Mouse (Mus musculus) hindbrain, embryonic 14.5 days (tissue): ENCODE measurements at regions not wholly inside any gene's neighbourhood (a gene's known extent, or its start where the extent isn't known, plus 50 kb on each side); places are given as distances from the start of the nearest gene placed in this dataset.
A peak's percentile ranks its signal among the peaks of the same experiment; 100 is the strongest.
"Not testable (repeated sequence)": the region's sequence is repeated elsewhere in the genome, so short reads cannot be mapped to it uniquely, and the experiment has no call there.

Experiments used
- ATAC-seq: fragments of 200-750 bp; cut with Nextera tagmentation; 2 replicates; pipeline ENCODE4 v1.8.0; 2017; ENCODE audit warnings: moderate number of reproducible peaks, mild to moderate bottlenecking, moderate TSS enrichment, moderate library complexity; ENCODE audit not compliant: low FRiP score
- DNase-seq: peaks from one replicate; pipeline ENCODE4 v3.0.0-alpha.2; 2015; ENCODE audit warnings: low spot score
- H3K27ac ChIP-seq: fragments of 300-500 bp; sonication (generic); 2 replicates; pipeline ENCODE4 v1.5.1; 2014; ENCODE audit warnings: mild to moderate bottlenecking, moderate library complexity
- H3K27me3 ChIP-seq: fragments of 300-500 bp; sonication (generic); 2 replicates; pipeline ENCODE4 v1.6.1; 2014; ENCODE audit warnings: mild to moderate bottlenecking, low read length, mixed read lengths; ENCODE audit not compliant: control insufficient read depth, insufficient read depth
- H3K36me3 ChIP-seq: fragments of 300-500 bp; sonication (generic); replicated peaks from 2 replicates; pipeline ENCODE4 v1.6.1; 2014; ENCODE audit not compliant: control insufficient read depth, insufficient read depth
- H3K4me1 ChIP-seq: fragments of 300-500 bp; sonication (generic); replicated peaks from 2 replicates; pipeline ENCODE4 v1.6.1; 2014; ENCODE audit warnings: antibody characterized with exemption, low read length, mixed read lengths; ENCODE audit not compliant: control insufficient read depth, insufficient read depth
- H3K4me2 ChIP-seq: fragments of 300-500 bp; sonication (generic); replicated peaks from 2 replicates; pipeline ENCODE4 v1.6.1; 2014; ENCODE audit warnings: mild to moderate bottlenecking, moderate library complexity
- H3K4me3 ChIP-seq: fragments of 300-500 bp; sonication (generic); replicated peaks from 2 replicates; pipeline ENCODE4 v1.5.1; 2014; ENCODE audit warnings: mild to moderate bottlenecking, low read length
- H3K9ac ChIP-seq: fragments of 300-500 bp; sonication (generic); 2 replicates; pipeline ENCODE4 v1.6.1; 2014
- H3K9me3 ChIP-seq: fragments of 300-500 bp; sonication (generic); 2 replicates; pipeline ENCODE4 v1.6.1; 2016; ENCODE audit warnings: low read length; ENCODE audit not compliant: control insufficient read depth
- WGBS: fragments of 180-500 bp; shearing (Covaris S2); extraction: QIAGEN DNeasy Blood & Tissue Kit; methylation state at CpG from one replicate; pipeline ENCODE4 v1.1.7; 2014; 5-methylcytosine and 5-hydroxymethylcytosine counted together

- not testable (repeated sequence) for DNase-seq, H3K9ac ChIP-seq, H3K36me3 ChIP-seq, H3K4me2 ChIP-seq, H3K4me1 ChIP-seq, H3K27ac ChIP-seq, ATAC-seq, H3K4me3 ChIP-seq, H3K27me3 ChIP-seq, H3K9me3 ChIP-seq
- WGBS, result 0% methylated on average over 2 of the region's 8 CpGs
These were observed 252.1 kb downstream of the 3100002H09Rik start for GRCm38 (mm10) chr4:124358456-124358855.

GRCm38 (mm10) chr4:124350361-124350760 is 260.2 kb downstream of the 3100002H09Rik start:
- DNase-seq, result no peak
- WGBS, result 95% methylated on average over 3 of the region's 3 CpGs

GRCm38 (mm10) chr4:124349610-124350295 is 260.9 kb downstream of the 3100002H09Rik start:
- H3K4me3 ChIP-seq, result no peak overlapping the region
- no peak overlapping the region for H3K27ac ChIP-seq
- ATAC-seq, result no peak
- peaks cover 4% of the 10 kb centered on the region; the same call in 1 of the 2 replicates for H3K27me3 ChIP-seq
- DNase-seq, result no peak
- H3K9me3 ChIP-seq, result no peaks in the 10 kb centered on the region
- no peaks in the 10 kb centered on the region for H3K4me1 ChIP-seq
- H3K36me3 ChIP-seq, result no peaks in the 10 kb centered on the region
- H3K9ac ChIP-seq, result no peak overlapping the region
- WGBS, result 79% methylated on average over 15 of the region's 15 CpGs
- no peak overlapping the region for H3K4me2 ChIP-seq

More at GRCm38 (mm10) chr4:124350361-124350760, 260.2 kb downstream of the 3100002H09Rik start:
- ATAC-seq, result no peak
- Histone ChIP-seq H3K9ac (no peak overlapping the region), H3K4me3 (no peak overlapping the region), H3K27me3 (peaks cover 4% of the 10 kb centered on the region; the same call in 1 of the 2 replicates), H3K4me1 (no peaks in the 10 kb centered on the region), H3K9me3 (no peaks in the 10 kb centered on the region), H3K36me3 (no peaks in the 10 kb centered on the region), H3K27ac (no peak overlapping the region), H3K4me2 (no peak overlapping the region)

- no peaks in the 10 kb centered on the region for H3K9me3 ChIP-seq
- H3K9ac ChIP-seq, result no peak overlapping the region
- no peaks in the 10 kb centered on the region for H3K4me1 ChIP-seq
- no peak overlapping the region for H3K4me2 ChIP-seq
- H3K27me3 ChIP-seq, result peaks cover 4% of the 10 kb centered on the region; the same call in 1 of the 2 replicates
- H3K36me3 ChIP-seq, result no peaks in the 10 kb centered on the region
- WGBS, result 38% methylated on average over 3 of the region's 3 CpGs
- H3K4me3 ChIP-seq, result no peak overlapping the region
- no peak for DNase-seq
- no peak overlapping the region for H3K27ac ChIP-seq
- no peak for ATAC-seq
These were observed 261.5 kb downstream of the 3100002H09Rik start for GRCm38 (mm10) chr4:124349055-124349454.

GRCm38 (mm10) chr4:124340073-124340472 is 270.5 kb downstream of the 3100002H09Rik start:
- H3K9ac ChIP-seq, result no peak overlapping the region
- no peaks in the 10 kb centered on the region for H3K4me1 ChIP-seq
- no peak overlapping the region for H3K4me2 ChIP-seq
- H3K9me3 ChIP-seq, result 0 out of 2 replicates have a peak, but pooled peaks cover 3% of the 10 kb centered on the region
- H3K27me3 ChIP-seq, result no peaks in the 10 kb centered on the region
- DNase-seq (no peak), ATAC-seq (no peak)
- 58% methylated on average over 7 of the region's 7 CpGs for WGBS
- no peaks in the 10 kb centered on the region for H3K36me3 ChIP-seq
- H3K27ac ChIP-seq, result no peak overlapping the region
- no peak overlapping the region for H3K4me3 ChIP-seq

GRCm38 (mm10) chr4:124335726-124336125 is 274.9 kb downstream of the 3100002H09Rik start:
- no peak overlapping the region for H3K9ac ChIP-seq
- H3K27ac ChIP-seq, result no peak overlapping the region
- H3K4me1 ChIP-seq, result no peaks in the 10 kb centered on the region
- ATAC-seq, result no peak
- no peaks in the 10 kb centered on the region for H3K27me3 ChIP-seq
- DNase-seq, result no peak
- no peak overlapping the region for H3K4me3 ChIP-seq
- 72% methylated on average over 2 of the region's 2 CpGs for WGBS
- H3K4me2 ChIP-seq, result no peak overlapping the region
- H3K36me3 ChIP-seq, result no peaks in the 10 kb centered on the region
- H3K9me3 ChIP-seq, result 0 out of 2 replicates have a peak, but pooled peaks cover 6% of the 10 kb centered on the region

GRCm38 (mm10) chr4:124332974-124333373 is 277.6 kb downstream of the 3100002H09Rik start:
- Histone ChIP-seq H3K4me2 (no peak overlapping the region), H3K27me3 (no peaks in the 10 kb centered on the region; the same call in 1 of the 2 replicates), H3K27ac (no peak overlapping the region), H3K36me3 (no peaks in the 10 kb centered on the region), H3K4me1 (no peaks in the 10 kb centered on the region), H3K9ac (no peak overlapping the region), H3K9me3 (0 out of 2 replicates have a peak, but pooled peaks cover 6% of the 10 kb centered on the region), H3K4me3 (no peak overlapping the region)
- 84% methylated on average over 2 of the region's 2 CpGs for WGBS
- no peak for DNase-seq
- no peak for ATAC-seq

- Histone ChIP-seq H3K4me3 (no peak overlapping the region), H3K9me3 (0 out of 2 replicates have a peak, but pooled peaks cover 6% of the 10 kb centered on the region), H3K27ac (no peak overlapping the region), H3K4me2 (no peak overlapping the region), H3K27me3 (no peaks in the 10 kb centered on the region; the same call in 1 of the 2 replicates), H3K36me3 (no peaks in the 10 kb centered on the region), H3K9ac (no peak overlapping the region), H3K4me1 (no peaks in the 10 kb centered on the region)
- ATAC-seq (no peak), DNase-seq (no peak)
- 96% methylated on average over 12 of the region's 12 CpGs for WGBS
These were observed 278.2 kb downstream of the 3100002H09Rik start for GRCm38 (mm10) chr4:124332416-124332815.

GRCm38 (mm10) chr4:124329107-124329771 is 281.4 kb downstream of the 3100002H09Rik start:
- Histone ChIP-seq H3K36me3 (no peaks in the 10 kb centered on the region), H3K27ac (no peak overlapping the region), H3K4me2 (no peak overlapping the region), H3K4me3 (no peak overlapping the region), H3K9me3 (no peaks in the 10 kb centered on the region), H3K27me3 (no peaks in the 10 kb centered on the region; the same call in 1 of the 2 replicates), H3K9ac (no peak overlapping the region), H3K4me1 (no peaks in the 10 kb centered on the region)
- DNase-seq (no peak), ATAC-seq (0 out of 2 replicates have a peak, but pooled peaks have one; percentile 31)
- 39% methylated on average over 15 of the region's 15 CpGs for WGBS
